Mouse (Mus musculus): ENCODE measurements at regions not wholly inside any gene's neighbourhood (a gene's known extent, or its start where the extent isn't known, plus 50 kb on each side); places are given as distances from the start of the nearest gene placed in this dataset.

DNA sequence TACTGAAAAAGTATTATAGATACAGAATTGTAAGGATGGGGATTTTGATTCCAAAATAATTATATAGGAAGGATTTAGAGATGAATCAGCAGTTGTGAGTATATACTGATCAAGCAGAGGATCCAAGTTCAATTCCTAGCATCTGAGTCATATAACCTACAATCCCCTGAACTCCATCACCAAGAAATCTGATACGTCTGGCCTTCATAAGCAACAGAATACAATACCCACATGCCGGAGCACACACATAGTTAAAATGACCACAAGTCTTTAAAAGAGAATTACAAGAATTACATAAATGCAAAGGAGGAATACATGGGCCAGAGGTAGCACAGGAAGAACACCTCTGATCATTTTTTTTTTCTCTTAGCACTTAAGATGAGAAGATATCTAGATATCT lies 847.7 kb downstream of the D3Ertd751e start:
- DNase-seq (ENCODE audit: low read depth, low spot score), result no peak

DNA sequence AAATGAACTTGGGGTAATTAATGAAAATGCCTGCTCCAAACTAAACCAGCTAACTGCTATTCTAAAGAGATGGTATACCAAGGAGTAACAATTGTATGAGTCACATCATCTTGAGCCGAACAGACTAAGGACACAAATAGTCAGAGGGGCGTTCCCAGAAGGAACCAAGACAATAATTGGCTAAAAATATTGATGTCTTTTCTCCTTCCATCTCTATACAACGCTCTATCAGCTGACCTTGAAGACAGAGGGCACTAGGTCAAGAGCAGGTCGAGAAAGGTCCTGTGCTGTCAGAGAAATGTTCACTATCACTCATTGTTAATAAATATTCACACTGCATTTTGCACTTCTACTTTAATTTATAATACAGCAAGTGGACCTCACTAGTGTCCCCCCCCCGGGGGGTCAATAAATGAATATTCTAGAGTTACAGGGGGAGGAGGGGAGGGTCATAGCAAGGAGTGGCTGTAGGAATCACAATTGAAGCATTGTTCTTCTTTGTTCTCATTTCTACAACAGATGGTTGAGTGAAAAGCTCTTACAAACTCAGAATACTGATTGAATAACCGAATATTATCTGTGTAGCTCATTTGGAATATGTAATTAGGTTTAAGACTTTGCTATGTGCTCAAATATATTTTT lies 851.5 kb downstream of the D3Ertd751e start:
- no peak for DNase-seq (ENCODE audit: low read depth, low spot score)

DNA sequence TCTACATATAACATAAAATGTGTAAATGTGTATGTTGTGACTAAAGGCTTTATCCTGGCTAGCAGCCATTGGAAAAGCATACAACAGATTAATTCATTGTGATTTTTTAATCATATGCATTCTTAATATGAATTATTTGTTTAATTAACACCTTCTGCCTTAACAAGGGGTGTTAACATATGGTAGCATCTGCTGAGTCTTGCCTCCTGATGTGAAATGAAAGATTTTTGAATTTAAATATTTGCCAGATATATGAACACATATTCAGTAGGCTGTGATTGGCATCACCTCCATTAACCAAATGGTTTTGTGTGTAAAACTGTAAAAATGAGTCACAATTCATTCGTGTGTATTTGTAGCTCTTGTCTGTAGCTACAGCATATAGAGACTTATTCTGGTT lies 854.3 kb downstream of the D3Ertd751e start:
- DNase-seq (ENCODE audit: low read depth, low spot score), result no peak

Data from embryo, embryonic 11.5 days (tissue).